Mouse (Mus musculus) hindbrain, embryonic 16.5 days (tissue): ENCODE measurements around the gene Chadl. TPM values are rescaled to one million over a fixed set of nuclear protein-coding genes. Genes with fewer than 3 reads are reported as not detected.

Experiments
- ATAC-seq: fragments of 200-750 bp; cut with Nextera tagmentation; 2 replicates; pipeline ENCODE4 v1.8.0; 2017; ENCODE audit warnings: moderate TSS enrichment, moderate library complexity
- H3K27ac ChIP-seq: fragments of 300-500 bp; sonication (generic); 2 replicates; pipeline ENCODE4 v1.5.1; 2014; ENCODE audit warnings: low read depth, mild to moderate bottlenecking, control low read depth, low read length, moderate library complexity
- H3K27me3 ChIP-seq: fragments of 300-500 bp; sonication (generic); replicated peaks from 2 replicates; pipeline ENCODE4 v1.6.1; 2014; ENCODE audit warnings: low read length; ENCODE audit not compliant: control insufficient read depth, insufficient read depth
- H3K36me3 ChIP-seq: fragments of 300-500 bp; sonication (generic); 2 replicates; pipeline ENCODE4 v1.6.1; 2014; ENCODE audit warnings: mild to moderate bottlenecking, low read length, moderate library complexity, mixed read lengths; ENCODE audit not compliant: control insufficient read depth, insufficient read depth
- H3K4me1 ChIP-seq: fragments of 300-500 bp; sonication (generic); 2 replicates; pipeline ENCODE4 v1.6.1; 2014; ENCODE audit warnings: low read depth, low read length; ENCODE audit not compliant: control insufficient read depth, insufficient read depth
- H3K4me2 ChIP-seq: fragments of 300-500 bp; sonication (generic); 2 replicates; pipeline ENCODE4 v1.6.1; 2014; ENCODE audit warnings: mild to moderate bottlenecking, low read length, control low read depth, moderate library complexity
- H3K4me3 ChIP-seq: fragments of 300-500 bp; sonication (generic); 2 replicates; pipeline ENCODE4 v1.5.1; 2014; ENCODE audit warnings: mild to moderate bottlenecking, low read length, control low read depth, moderate library complexity
- H3K9ac ChIP-seq: fragments of 300-500 bp; sonication (generic); 2 replicates; pipeline ENCODE4 v1.6.1; 2014; ENCODE audit warnings: low read depth, mild to moderate bottlenecking, control low read depth, low read length, moderate library complexity
- H3K9me3 ChIP-seq: fragments of 300-500 bp; sonication (generic); 2 replicates; pipeline ENCODE4 v1.6.1; 2014; ENCODE audit warnings: mild to moderate bottlenecking, low read length, moderate library complexity; ENCODE audit not compliant: control insufficient read depth
- WGBS: fragments of 180-500 bp; shearing (Covaris S2); extraction: QIAGEN DNeasy Blood & Tissue Kit; methylation state at CpG from one replicate; pipeline ENCODE4 v1.1.7; 2014; 5-methylcytosine and 5-hydroxymethylcytosine counted together
- polyA plus RNA-seq: library from polyadenylated mRNA; unstranded; fragments of >200 nt; fragmentation: Nextera tagmentation; extraction: Ambion mirVana; gene quantifications from 2 replicates; pipeline ENCODE4 v1.2.1, GENCODE M21; 2015

Gene Chadl
- polyA plus RNA-seq, 1 experiment from 2014 or later = 42.2 TPM

GRCm38 (mm10) chr15:81725965-81726364 lies 28.9 kb upstream of the Chadl start:
- Histone ChIP-seq H3K4me3 (no peak overlapping the region), H3K4me1 (peaks cover 17% of the 10 kb centered on the region), H3K9me3 (no peaks in the 10 kb centered on the region), H3K4me2 (no peak overlapping the region), H3K36me3 (peaks cover 16% of the 10 kb centered on the region), H3K27ac (no peak overlapping the region), H3K27me3 (no peaks in the 10 kb centered on the region), H3K9ac (no peak overlapping the region)
- ATAC-seq = no peak
- WGBS = 99% methylated on average over 8 of the region's 8 CpGs

GRCm38 (mm10) chr15:81723653-81724052 lies 26.6 kb upstream of the Chadl start:
- no peak overlapping the region for H3K27ac ChIP-seq
- peaks cover 32% of the 10 kb centered on the region for H3K36me3 ChIP-seq
- H3K4me2 ChIP-seq = no peak overlapping the region
- no peak for ATAC-seq
- no peak overlapping the region for H3K9ac ChIP-seq
- peaks cover 12% of the 10 kb centered on the region for H3K4me1 ChIP-seq
- H3K4me3 ChIP-seq = no peak overlapping the region
- WGBS = 96% methylated on average over 11 of the region's 11 CpGs
- no peaks in the 10 kb centered on the region for H3K27me3 ChIP-seq
- H3K9me3 ChIP-seq = no peaks in the 10 kb centered on the region

GRCm38 (mm10) chr15:81722361-81722760 lies 25.3 kb upstream of the Chadl start:
- no peak overlapping the region for H3K9ac ChIP-seq
- H3K9me3 ChIP-seq = no peaks in the 10 kb centered on the region
- no peak overlapping the region for H3K27ac ChIP-seq
- H3K36me3 ChIP-seq = peaks cover 32% of the 10 kb centered on the region
- no peak for ATAC-seq
- no peak overlapping the region for H3K4me2 ChIP-seq
- WGBS = 96% methylated on average over 5 of the region's 5 CpGs
- H3K4me1 ChIP-seq = peaks cover 6% of the 10 kb centered on the region
- no peaks in the 10 kb centered on the region for H3K27me3 ChIP-seq
- H3K4me3 ChIP-seq = no peak overlapping the region

GRCm38 (mm10) chr15:81719139-81719531 lies 22.0 kb upstream of the Chadl start:
- Histone ChIP-seq H3K4me3 (no peak overlapping the region), H3K27ac (peak overlapping the region; percentile 19), H3K4me2 (no peak overlapping the region), H3K9ac (no peak overlapping the region), H3K27me3 (no peaks in the 10 kb centered on the region), H3K9me3 (no peaks in the 10 kb centered on the region), H3K4me1 (peaks cover 6% of the 10 kb centered on the region), H3K36me3 (peaks cover 45% of the 10 kb centered on the region)
- WGBS = 90% methylated on average over 6 of the region's 6 CpGs
- no peak for ATAC-seq

- H3K9ac ChIP-seq = no peak overlapping the region; the same call in 1 of the 2 replicates
- no peak overlapping the region for H3K4me2 ChIP-seq
- H3K4me1 ChIP-seq = peaks cover 6% of the 10 kb centered on the region
- no peaks in the 10 kb centered on the region for H3K9me3 ChIP-seq
- peak; percentile 93 for ATAC-seq
- peaks cover 49% of the 10 kb centered on the region for H3K36me3 ChIP-seq
- no peak overlapping the region for H3K4me3 ChIP-seq
- no peaks in the 10 kb centered on the region for H3K27me3 ChIP-seq
- 78% methylated on average over 9 of the region's 9 CpGs for WGBS
- peak overlapping the region; percentile 73 for H3K27ac ChIP-seq
Observed at GRCm38 (mm10) chr15:81718336-81719138, 21.4 kb upstream of the Chadl start.

- H3K27ac ChIP-seq = no peak overlapping the region
- ATAC-seq = no peak
- no peak overlapping the region for H3K4me2 ChIP-seq
- H3K9me3 ChIP-seq = no peaks in the 10 kb centered on the region
- no peaks in the 10 kb centered on the region for H3K27me3 ChIP-seq
- H3K9ac ChIP-seq = no peak overlapping the region
- peaks cover 58% of the 10 kb centered on the region for H3K36me3 ChIP-seq
- no peak overlapping the region for H3K4me3 ChIP-seq
- peaks cover 6% of the 10 kb centered on the region for H3K4me1 ChIP-seq
- whole genome bisulfite sequencing = 89% methylated on average over 6 of the region's 6 CpGs
Observed at GRCm38 (mm10) chr15:81713742-81714141, 16.7 kb upstream of the Chadl start.

- H3K4me2 ChIP-seq = no peak overlapping the region
- no peaks in the 10 kb centered on the region for H3K4me1 ChIP-seq
- no peak overlapping the region for H3K4me3 ChIP-seq
- H3K36me3 ChIP-seq = peaks cover 63% of the 10 kb centered on the region
- H3K27me3 ChIP-seq = no peaks in the 10 kb centered on the region
- WGBS = 69% methylated on average over 4 of the region's 4 CpGs
- no peak for ATAC-seq
- no peaks in the 10 kb centered on the region for H3K9me3 ChIP-seq
- no peak overlapping the region for H3K27ac ChIP-seq
- H3K9ac ChIP-seq = no peak overlapping the region
Observed at GRCm38 (mm10) chr15:81710801-81711200, 13.7 kb upstream of the Chadl start.

GRCm38 (mm10) chr15:81709686-81710085 lies 12.6 kb upstream of the Chadl start:
- WGBS = 100% methylated on average over 1 of the region's 1 CpGs
- no peak overlapping the region for H3K27ac ChIP-seq
- no peak overlapping the region for H3K4me3 ChIP-seq
- H3K9ac ChIP-seq = no peak overlapping the region
- H3K9me3 ChIP-seq = no peaks in the 10 kb centered on the region
- no peak for ATAC-seq
- no peaks in the 10 kb centered on the region for H3K4me1 ChIP-seq
- no peaks in the 10 kb centered on the region for H3K27me3 ChIP-seq
- no peak overlapping the region for H3K4me2 ChIP-seq
- H3K36me3 ChIP-seq = peaks cover 68% of the 10 kb centered on the region

GRCm38 (mm10) chr15:81708991-81709390 lies 11.9 kb upstream of the Chadl start:
- 91% methylated on average over 11 of the region's 11 CpGs for WGBS
- Histone ChIP-seq H3K4me2 (no peak overlapping the region), H3K4me1 (no peaks in the 10 kb centered on the region), H3K9me3 (no peaks in the 10 kb centered on the region), H3K4me3 (no peak overlapping the region), H3K36me3 (peaks cover 67% of the 10 kb centered on the region), H3K27ac (no peak overlapping the region), H3K27me3 (no peaks in the 10 kb centered on the region), H3K9ac (no peak overlapping the region)
- no peak for ATAC-seq
